Mouse (Mus musculus): Measurements from ENCODE around the gene Zfp94.

DNA sequence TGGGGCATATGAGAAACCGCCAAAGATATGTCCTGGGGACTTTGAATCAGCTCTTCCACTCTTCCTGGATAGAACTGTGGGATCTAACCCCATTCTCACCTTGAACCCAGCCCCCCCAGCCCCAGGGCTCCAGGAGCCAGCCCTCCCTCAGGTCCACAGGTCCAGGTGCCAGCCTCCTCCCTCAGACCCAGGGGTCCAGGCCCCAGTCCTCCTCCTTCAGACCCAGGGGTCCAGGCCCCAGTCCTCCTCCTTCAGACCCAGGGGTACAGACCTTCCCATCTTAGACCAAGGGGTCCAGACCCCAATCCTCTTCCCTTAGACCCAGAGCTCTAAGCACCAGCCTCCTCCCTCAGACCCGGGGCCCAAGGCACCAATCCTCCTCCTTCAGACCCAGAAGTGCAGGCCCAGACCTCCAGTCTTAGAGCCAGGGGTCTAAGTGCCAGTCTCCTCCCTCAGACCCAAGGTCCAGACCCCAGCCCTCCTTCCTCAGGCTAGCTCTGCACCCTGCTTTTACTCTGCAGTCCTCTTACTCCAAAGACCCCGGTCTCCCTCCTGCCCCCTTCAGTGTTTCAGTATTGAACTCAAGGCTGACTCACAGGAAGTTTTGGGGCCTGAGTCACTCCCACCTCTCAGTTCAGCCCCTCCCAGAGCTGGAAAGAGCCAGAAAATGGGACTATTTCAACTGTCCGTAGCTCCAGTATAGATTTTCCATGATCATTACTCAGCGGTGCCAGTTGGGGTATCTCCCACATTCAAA lies 49.0 kb upstream of the Zfp94 start:
- no peak for TF ChIP-seq CTCF (IDR thresholded peaks at IDR 0.05; ENCODE audit: insufficient read depth, low read length)
- no peak for TF ChIP-seq POLR2A (IDR thresholded peaks at IDR 0.05; ENCODE audit: borderline replicate concordance, extremely low read depth, low read depth, low read length)
